Mouse (Mus musculus): ENCODE data around the gene Eif2ak4.

DNA sequence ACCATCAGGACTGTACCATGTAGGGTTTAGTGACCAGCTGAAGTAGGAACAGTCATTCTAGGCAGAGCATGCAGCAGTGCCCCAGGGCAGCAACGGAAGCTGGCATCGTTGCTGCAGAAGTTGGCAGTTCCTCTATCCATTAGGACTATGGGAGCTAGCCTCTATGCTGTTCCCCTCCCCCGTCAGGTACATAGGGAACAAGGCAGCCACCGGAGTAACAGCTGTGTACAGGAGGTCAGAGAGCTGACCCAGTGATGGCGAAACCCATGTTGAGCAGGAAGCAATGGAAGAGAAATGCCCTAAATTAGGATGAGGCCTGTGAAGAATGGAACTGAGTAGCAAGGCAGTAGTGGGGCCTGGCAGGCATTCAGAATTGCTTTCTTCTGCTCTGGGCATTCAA is 53.8 kb downstream of the Eif2ak4 start:
- no peak for TF ChIP-seq POLR2A (IDR thresholded peaks at IDR 0.05; ENCODE audit: borderline replicate concordance, control insufficient read depth, low read depth, low read length)
- TF ChIP-seq CTCF (IDR thresholded peaks at IDR 0.05; ENCODE audit: control insufficient read depth, insufficient read depth, low read length): no peak
